Mouse (Mus musculus) kidney, embryonic 16.5 days (tissue): ENCODE results near the gene Cables2. TPM values are rescaled to one million over a fixed set of nuclear protein-coding genes. Genes with fewer than 3 reads are reported as not detected.
A peak's percentile ranks its signal among the peaks of the same experiment; 100 is the strongest.
"Not testable (repeated sequence)": the region's sequence is repeated elsewhere in the genome, so short reads cannot be mapped to it uniquely, and the experiment has no call there.

Source experiments
- ATAC-seq: fragments of 200-750 bp; cut with Nextera tagmentation; 2 replicates; pipeline ENCODE4 v1.8.0; 2017; ENCODE audit warnings: moderate TSS enrichment; ENCODE audit not compliant: low FRiP score, low TSS enrichment
- H3K27ac ChIP-seq: fragments of 300-500 bp; sonication (generic); 2 replicates; pipeline ENCODE4 v1.5.1; 2014; ENCODE audit warnings: low read length
- H3K27me3 ChIP-seq: fragments of 300-500 bp; sonication (generic); 2 replicates; pipeline ENCODE4 v1.6.1; 2014; ENCODE audit warnings: low read length, control low read depth, mixed read lengths; ENCODE audit not compliant: insufficient read depth
- H3K36me3 ChIP-seq: fragments of 300-500 bp; sonication (generic); 2 replicates; pipeline ENCODE4 v1.6.1; 2014; ENCODE audit warnings: low read length, control low read depth, mixed read lengths; ENCODE audit not compliant: insufficient read depth
- H3K4me1 ChIP-seq: fragments of 300-500 bp; sonication (generic); 2 replicates; pipeline ENCODE4 v1.6.1; 2014; ENCODE audit warnings: low read length, control low read depth, mixed read lengths; ENCODE audit not compliant: insufficient read depth
- H3K4me2 ChIP-seq: fragments of 300-500 bp; sonication (generic); replicated peaks from 2 replicates; pipeline ENCODE4 v1.6.1; 2014; ENCODE audit warnings: low read depth, low read length
- H3K4me3 ChIP-seq: fragments of 300-500 bp; sonication (generic); 2 replicates; pipeline ENCODE4 v1.5.1; 2014; ENCODE audit warnings: mild to moderate bottlenecking, low read length
- H3K9ac ChIP-seq: fragments of 300-500 bp; sonication (generic); replicated peaks from 2 replicates; pipeline ENCODE4 v1.6.1; 2014; ENCODE audit warnings: low read length
- H3K9me3 ChIP-seq: fragments of 300-500 bp; sonication (generic); 2 replicates; pipeline ENCODE4 v1.6.1; 2016; ENCODE audit warnings: low read length, control low read depth
- WGBS: fragments of 180-500 bp; shearing (Covaris S2); extraction: QIAGEN DNeasy Blood & Tissue Kit; methylation state at CpG from one replicate; pipeline ENCODE4 v1.1.7; 2014; 5-methylcytosine and 5-hydroxymethylcytosine counted together
- polyA plus RNA-seq: library from polyadenylated mRNA; unstranded; fragments of >200 nt; fragmentation: Nextera tagmentation; extraction: Ambion mirVana; gene quantifications from 2 replicates; pipeline ENCODE4 v1.2.1, GENCODE M21; 2015

The Cables2 gene
- polyA plus RNA-seq, 1 experiment from 2014 or later: 11.2 TPM

DNA sequence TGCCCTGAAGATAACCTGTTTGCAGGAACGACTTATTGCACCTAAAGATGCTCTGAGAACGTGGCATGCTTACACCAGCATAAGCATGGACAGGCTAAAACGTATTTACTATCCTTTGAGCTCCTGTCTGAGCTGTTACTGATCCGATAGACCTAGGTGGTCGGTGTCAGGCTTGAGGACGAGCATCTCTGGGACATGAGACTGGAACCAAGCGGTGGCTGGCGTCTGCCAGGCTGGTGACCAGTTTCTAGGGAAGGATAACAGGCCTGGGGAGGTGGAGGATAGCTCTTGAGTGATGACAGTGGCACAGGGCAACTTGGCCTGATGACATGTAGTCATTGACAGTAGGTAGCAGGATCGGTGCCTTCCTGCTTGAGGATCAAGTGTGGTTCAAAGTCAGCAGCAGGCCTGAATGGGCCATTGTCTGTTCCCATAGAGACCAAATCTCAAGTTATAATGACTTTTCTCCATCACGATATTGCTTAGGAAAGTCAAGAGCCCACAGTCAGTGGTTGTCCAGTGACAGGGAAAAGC lies 14.3 kb downstream of the Cables2 start:
- H3K4me2 ChIP-seq, H3K4me3 ChIP-seq, H3K27ac ChIP-seq, H3K9me3 ChIP-seq, H3K9ac ChIP-seq, ATAC-seq, H3K27me3 ChIP-seq: not testable (repeated sequence)
- peaks cover 18% of the 10 kb centered on the region for H3K4me1 ChIP-seq
- WGBS: 80% methylated on average over 10 of the region's 10 CpGs
- H3K36me3 ChIP-seq: peaks cover 35% of the 10 kb centered on the region

DNA sequence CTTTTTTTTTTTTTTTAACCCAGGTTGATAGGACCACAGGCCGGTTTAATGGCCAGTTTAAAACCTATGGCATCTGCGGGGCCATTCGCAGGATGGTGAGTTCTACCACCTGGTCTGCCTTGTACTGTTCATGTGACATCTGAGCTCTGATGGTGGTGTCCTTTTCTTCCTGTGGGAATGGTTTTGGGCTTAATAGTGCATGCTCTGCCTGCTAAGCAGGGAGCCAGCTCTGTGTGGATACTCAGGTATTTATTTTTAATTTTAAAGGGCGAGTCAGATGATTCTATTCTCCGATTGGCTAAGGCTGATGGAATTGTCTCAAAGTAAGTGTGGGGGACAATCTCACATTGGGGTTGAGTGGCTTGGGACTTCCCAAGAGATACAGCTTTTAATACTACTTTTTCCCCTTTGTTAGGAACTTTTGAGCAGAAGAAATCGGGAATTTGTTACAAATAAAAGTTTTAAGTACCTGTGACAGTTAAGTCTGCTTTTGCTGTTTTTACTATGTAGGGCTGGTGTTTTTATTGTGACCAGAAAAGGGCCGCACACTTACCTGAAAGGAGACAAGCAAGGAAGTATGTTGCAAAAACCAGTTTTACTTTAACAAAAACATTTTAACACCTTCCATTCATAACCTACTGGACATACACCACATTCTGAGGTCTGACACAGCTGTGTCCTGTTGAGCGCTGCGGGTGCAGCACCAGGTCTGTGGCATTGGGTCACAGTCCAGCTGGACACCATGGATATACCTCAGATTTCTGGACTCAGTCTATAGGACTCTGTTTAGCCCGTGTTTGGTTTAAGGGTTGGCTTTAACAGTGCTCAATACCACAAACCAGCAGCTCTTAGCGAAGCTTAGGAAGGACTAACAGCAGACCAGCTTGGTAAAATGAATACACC lies 15.1 kb downstream of the Cables2 start:
- Histone ChIP-seq H3K9me3 (no peaks in the 10 kb centered on the region), H3K4me1 (peaks cover 18% of the 10 kb centered on the region), H3K36me3 (peaks cover 33% of the 10 kb centered on the region), H3K4me2 (peak overlapping the region; percentile 93), H3K27ac (peak overlapping the region; percentile 91), H3K27me3 (no peaks in the 10 kb centered on the region), H3K9ac (peak overlapping the region; percentile 94), H3K4me3 (peak overlapping the region; percentile 96)
- ATAC-seq: no peak
- 51% methylated on average over 11 of the region's 11 CpGs for WGBS

DNA sequence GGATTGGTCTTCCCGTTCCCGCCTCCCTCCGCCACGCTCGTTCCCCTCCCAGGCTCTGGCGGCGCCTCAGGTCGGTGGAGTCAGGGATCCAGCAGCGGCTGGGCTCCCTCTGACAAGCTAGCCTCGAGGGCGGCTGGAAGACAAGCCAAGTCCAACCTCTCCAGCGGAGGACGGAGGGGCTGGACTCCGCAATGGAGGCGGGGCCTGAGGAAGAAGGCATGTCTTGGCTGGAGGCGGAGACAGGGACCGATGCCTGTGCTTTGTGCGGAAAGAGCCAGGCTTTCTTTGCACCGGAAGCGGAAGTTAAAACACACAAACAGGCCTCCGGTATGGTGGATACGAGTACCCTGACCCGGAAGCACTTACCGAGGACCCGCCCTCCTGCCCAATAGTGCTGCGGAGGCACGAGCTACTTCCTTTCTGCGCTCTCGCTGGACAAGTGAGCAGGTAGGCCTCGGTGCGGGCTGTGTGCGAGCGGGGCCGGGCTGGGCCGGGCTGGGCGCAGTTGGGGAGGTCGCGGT lies 16.2 kb downstream of the Cables2 start, which contains the start of gene Rps21:
Rps21 (plus strand) TSS at position 377 of the 521 bp plus-strand sequence.
- peak; percentile 98 for ATAC-seq

DNA sequence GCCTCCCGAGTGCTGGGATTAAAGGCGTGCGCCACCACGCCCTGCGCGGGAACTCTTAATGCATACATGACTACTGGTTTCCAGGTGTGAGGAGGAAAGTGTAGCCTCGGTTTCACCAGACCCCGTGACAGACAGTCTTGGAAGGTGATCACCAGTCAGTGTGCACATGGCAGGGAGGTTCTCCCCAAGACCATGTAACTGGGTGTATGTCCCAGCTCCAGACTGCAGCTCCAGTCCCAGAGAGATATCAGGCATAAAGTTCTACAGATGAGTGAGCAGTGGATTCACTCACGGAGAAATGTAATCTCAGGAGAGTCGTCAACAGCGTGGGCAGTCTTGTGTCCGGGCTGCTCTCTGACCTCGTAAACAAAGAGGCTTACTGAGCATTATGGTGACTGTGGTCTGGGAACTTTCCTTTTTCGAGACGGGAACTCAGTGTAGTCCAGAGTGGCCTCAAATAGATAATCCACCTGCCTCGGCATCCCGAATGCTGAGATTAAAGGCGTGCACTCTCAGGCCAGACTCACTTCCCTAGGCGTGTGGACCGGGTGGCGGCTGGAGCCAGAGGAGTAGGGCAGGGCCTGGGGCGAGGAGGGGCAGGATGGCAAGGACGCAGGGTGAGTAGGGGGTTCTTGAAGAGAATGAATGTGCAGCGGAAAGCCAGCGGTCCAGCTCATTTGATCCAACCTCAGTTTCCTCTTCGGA lies 16.8 kb downstream of the Cables2 start:
- 23% methylated on average over 26 of the region's 26 CpGs for WGBS
- ATAC-seq: peak; percentile 75
- H3K36me3 ChIP-seq: peaks cover 21% of the 10 kb centered on the region; the same call in 1 of the 2 replicates

More for the DNA sequence above, 16.2 kb downstream of the Cables2 start, which contains the start of gene Rps21:
- H3K36me3 ChIP-seq: peaks cover 26% of the 10 kb centered on the region
- H3K9ac ChIP-seq: peak within 1 kb of the TSS; percentile 94
- under 1% methylated on average over 37 of the region's 38 CpGs for WGBS
- H3K4me3 ChIP-seq: peak within 1 kb of the TSS; percentile 96
- peak within 1 kb of the TSS; percentile 98 for H3K27ac ChIP-seq
- H3K9me3 ChIP-seq: no peaks in the 10 kb centered on the region
- peak within 1 kb of the TSS; percentile 93 for H3K4me2 ChIP-seq
- H3K4me1 ChIP-seq: peaks cover 18% of the 10 kb centered on the region
- H3K27me3 ChIP-seq: no peaks in the 10 kb centered on the region

DNA sequence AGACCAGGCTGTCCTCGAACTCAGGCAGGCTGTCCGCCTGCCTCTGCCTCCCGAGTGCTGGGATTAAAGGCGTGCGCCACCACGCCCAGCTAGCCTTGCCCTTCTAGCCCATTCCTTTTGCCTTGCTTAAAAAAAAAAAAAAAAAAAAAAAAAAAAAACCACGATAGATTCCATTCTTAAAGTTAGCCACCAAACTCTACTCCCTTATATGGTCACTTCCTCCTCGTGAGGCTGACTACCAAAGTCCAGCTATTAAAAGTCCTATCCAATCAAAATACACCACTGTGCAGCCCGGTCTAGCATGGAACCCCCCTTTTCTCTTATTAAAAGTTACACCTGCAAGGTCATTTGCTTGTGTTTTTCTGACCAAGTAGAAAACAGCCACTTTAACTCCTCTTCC lies 17.6 kb downstream of the Cables2 start:
- no peaks in the 10 kb centered on the region for H3K9me3 ChIP-seq
- 85% methylated on average over 9 of the region's 9 CpGs for WGBS
- H3K9ac ChIP-seq: no peak overlapping the region
- peak overlapping the region; percentile 98 for H3K27ac ChIP-seq
- H3K36me3 ChIP-seq: peaks cover 14% of the 10 kb centered on the region; the same call in 1 of the 2 replicates
- peak overlapping the region; percentile 91 for H3K4me2 ChIP-seq
- ATAC-seq: no peak
- no peaks in the 10 kb centered on the region for H3K27me3 ChIP-seq
- peaks cover 21% of the 10 kb centered on the region for H3K4me1 ChIP-seq
- peak overlapping the region; percentile 96 for H3K4me3 ChIP-seq

More for the DNA sequence above, 16.8 kb downstream of the Cables2 start:
- H3K27ac ChIP-seq: peak overlapping the region; percentile 98
- no peaks in the 10 kb centered on the region for H3K9me3 ChIP-seq
- H3K4me2 ChIP-seq: peak overlapping the region; percentile 91
- peaks cover 18% of the 10 kb centered on the region for H3K4me1 ChIP-seq
- peak overlapping the region; percentile 96 for H3K4me3 ChIP-seq
- no peaks in the 10 kb centered on the region for H3K27me3 ChIP-seq
- peak overlapping the region; percentile 83 for H3K9ac ChIP-seq

DNA sequence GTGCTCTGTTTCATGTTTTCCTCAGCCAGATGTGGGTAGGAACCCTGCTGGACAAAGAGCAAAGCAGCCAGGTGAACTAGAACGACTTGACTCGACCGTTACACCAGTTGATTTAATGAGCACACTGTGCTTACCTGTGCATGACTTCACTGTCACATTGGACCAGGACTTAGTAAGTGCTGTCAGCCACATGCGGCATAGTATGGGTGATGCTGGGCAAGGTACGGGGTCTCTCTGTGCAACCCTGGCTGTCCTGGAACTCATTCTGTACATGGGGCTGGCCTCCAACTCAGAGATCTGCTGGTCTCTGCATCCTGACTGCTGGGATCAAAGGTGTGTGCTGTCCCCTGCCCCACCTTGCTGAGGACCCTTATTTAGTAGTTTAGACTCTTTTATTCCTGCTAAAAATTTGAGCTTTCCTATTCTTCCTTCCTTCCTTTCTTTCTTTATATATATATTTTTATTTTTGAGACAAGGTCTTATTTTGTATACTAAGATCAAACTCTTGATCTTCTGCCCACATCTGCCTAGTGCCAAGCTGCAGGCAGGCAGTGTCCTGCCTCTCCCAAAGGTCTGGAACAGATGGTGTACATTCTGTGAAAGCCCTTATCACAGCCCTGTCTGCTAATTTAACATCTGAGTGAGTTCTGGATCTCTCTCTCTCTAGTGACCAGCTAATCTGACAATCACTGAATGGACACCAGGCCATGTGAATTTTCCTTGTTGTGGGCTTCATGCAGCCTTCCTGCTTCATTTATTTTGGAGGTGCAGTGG lies 18.7 kb downstream of the Cables2 start:
- no peaks in the 10 kb centered on the region for H3K27me3 ChIP-seq
- no peak overlapping the region for H3K4me3 ChIP-seq
- H3K36me3 ChIP-seq: peaks cover 4% of the 10 kb centered on the region; the same call in 1 of the 2 replicates
- no peaks in the 10 kb centered on the region for H3K9me3 ChIP-seq
- H3K27ac ChIP-seq: no peak overlapping the region
- no peak overlapping the region for H3K9ac ChIP-seq
- H3K4me2 ChIP-seq: no peak overlapping the region
- ATAC-seq: no peak
- H3K4me1 ChIP-seq: peaks cover 21% of the 10 kb centered on the region
- WGBS: 81% methylated on average over 5 of the region's 5 CpGs

DNA sequence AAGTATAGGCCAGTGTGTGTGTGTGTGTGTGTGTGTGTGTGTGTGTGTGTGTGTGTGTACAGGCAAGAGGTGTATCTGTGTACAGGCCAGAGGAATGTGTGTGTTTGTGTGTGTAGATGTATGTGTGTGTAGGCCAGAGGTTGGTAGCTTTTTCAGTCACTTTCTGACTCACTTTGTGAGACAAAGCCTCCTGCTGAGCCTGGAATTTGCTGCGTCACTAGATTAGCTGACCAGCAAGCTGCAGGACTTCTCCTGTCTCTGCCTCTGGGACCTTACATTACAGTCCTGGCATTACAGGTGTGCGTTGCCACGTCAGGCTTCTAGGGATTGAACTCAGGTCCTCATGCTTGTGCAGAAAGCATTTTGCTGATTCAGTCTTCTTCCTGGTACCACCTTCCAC lies 21.5 kb downstream of the Cables2 start:
- H3K4me1 ChIP-seq: peaks cover 13% of the 10 kb centered on the region
- no peaks in the 10 kb centered on the region for H3K9me3 ChIP-seq
- WGBS: 58% methylated on average over 3 of the region's 3 CpGs
- no peaks in the 10 kb centered on the region for H3K27me3 ChIP-seq
- no peak overlapping the region for H3K4me2 ChIP-seq
- H3K27ac ChIP-seq: no peak overlapping the region
- ATAC-seq: no peak
- H3K9ac ChIP-seq: no peak overlapping the region
- H3K36me3 ChIP-seq: no peaks in the 10 kb centered on the region
- no peak overlapping the region for H3K4me3 ChIP-seq

DNA sequence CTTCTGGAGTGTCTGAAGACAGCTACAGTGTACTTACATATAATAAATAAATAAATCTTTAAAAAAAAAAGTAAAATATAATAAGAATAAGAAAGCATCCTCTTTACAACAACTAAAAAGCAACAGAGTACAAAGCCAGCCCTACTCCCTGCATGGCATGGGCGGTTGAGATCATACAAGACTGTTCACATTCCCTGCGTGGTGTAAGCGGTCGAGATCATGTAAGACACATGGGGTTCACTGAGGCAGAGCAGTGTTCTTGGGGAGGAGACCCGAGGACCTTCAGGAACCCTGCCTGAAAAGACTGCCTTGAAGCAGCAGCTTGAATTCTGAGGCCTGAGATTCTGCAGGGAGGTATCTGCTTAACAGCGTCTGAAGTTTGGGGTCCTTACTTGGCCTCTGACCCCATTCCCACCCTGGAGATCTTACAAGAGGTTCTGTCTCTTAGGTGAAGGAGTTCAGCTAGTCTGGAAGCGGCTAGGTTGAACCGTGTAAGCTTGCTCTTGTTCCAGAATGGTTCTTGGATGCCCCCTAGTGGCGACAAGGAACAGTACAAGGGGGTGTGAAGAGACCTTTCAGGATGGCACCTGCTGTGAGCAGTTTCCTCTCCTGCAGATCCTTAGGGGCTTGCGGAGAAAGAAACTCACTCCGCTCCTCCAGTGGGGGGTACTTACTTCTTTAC lies 22.2 kb downstream of the Cables2 start:
- H3K9me3 ChIP-seq: no peaks in the 10 kb centered on the region
- 32% methylated on average over 11 of the region's 11 CpGs for WGBS
- no peak overlapping the region for H3K27ac ChIP-seq
- H3K27me3 ChIP-seq: no peaks in the 10 kb centered on the region
- ATAC-seq: peak; percentile 89
- H3K4me2 ChIP-seq: no peak overlapping the region
- H3K36me3 ChIP-seq: no peaks in the 10 kb centered on the region
- no peak overlapping the region for H3K4me3 ChIP-seq
- 0 out of 2 replicates have a peak overlapping the region, but pooled peaks have one; percentile 9 for H3K9ac ChIP-seq
- H3K4me1 ChIP-seq: peaks cover 8% of the 10 kb centered on the region
